Mouse (Mus musculus): ENCODE measurements around the gene Itgam.

- TF ChIP-seq CTCF (IDR thresholded peaks at IDR 0.05; ENCODE audit: low read depth) (no peak), EP300 (IDR thresholded peaks at IDR 0.05; ENCODE audit: low read depth) (no peak)
Observed at GRCm38 (mm10) chr7:128056917-128057444, 5.5 kb upstream of the Itgam start.

Data from liver, embryonic 14.5 days (tissue).